Mouse (Mus musculus) cerebellum, postnatal 4 days (tissue): ENCODE measurements around the gene Commd9.

Experiments
- DNase-seq, 2 experiments: peaks; one replicate each; pipeline ENCODE4 v3.0.0; 2022; ENCODE audit warnings: low spot score in 2 of 2, mixed read lengths in 1 of 2

The Commd9 gene

GRCm38 (mm10) chr2:101909326-101910080 lies 23.5 kb downstream of the Commd9 start:
- no peak for DNase-seq

GRCm38 (mm10) chr2:101918518-101918917 lies 32.5 kb downstream of the Commd9 start:
- DNase-seq: no peak

GRCm38 (mm10) chr2:101920136-101920554 lies 34.1 kb downstream of the Commd9 start:
- DNase-seq: no peak

GRCm38 (mm10) chr2:101922302-101922701 lies 36.3 kb downstream of the Commd9 start:
- DNase-seq: no peak

- DNase-seq: no peak
Measured at GRCm38 (mm10) chr2:101923181-101923580, 37.1 kb downstream of the Commd9 start.

- DNase-seq: no peak
Measured at GRCm38 (mm10) chr2:101925183-101925582, 39.1 kb downstream of the Commd9 start.

GRCm38 (mm10) chr2:101925591-101926188 lies 39.6 kb downstream of the Commd9 start:
- DNase-seq: no peak

GRCm38 (mm10) chr2:101932169-101932936 lies 46.3 kb downstream of the Commd9 start:
- no peak for DNase-seq

GRCm38 (mm10) chr2:101933301-101933700 lies 47.3 kb downstream of the Commd9 start:
- DNase-seq: no peak

GRCm38 (mm10) chr2:101935006-101935405 lies 49.0 kb downstream of the Commd9 start:
- no peak for DNase-seq

GRCm38 (mm10) chr2:101950716-101951520 lies 64.9 kb downstream of the Commd9 start:
- DNase-seq: no peak
